Mouse (Mus musculus) spleen, adult 2 months (tissue): ENCODE data around the gene Adamts17.

Source experiments
- CTCF ChIP-seq: fragments of 200-500 bp; IDR thresholded peaks from 2 replicates; pipeline ENCODE4 v1.5.1; 2011; ENCODE audit warnings: mild to moderate bottlenecking, inconsistent platforms; ENCODE audit not compliant: insufficient read depth, insufficient read length, insufficient replicate concordance; ENCODE audit errors: extremely low read depth
- POLR2A ChIP-seq: fragments of 200-500 bp; IDR thresholded peaks from 2 replicates; pipeline ENCODE4 v1.6.1; 2011; ENCODE audit warnings: low read depth, low read length, inconsistent platforms

- TF ChIP-seq CTCF (no peak), POLR2A (no peak)
Measured at GRCm38 (mm10) chr7:67027696-67028095, 188.2 kb downstream of the Adamts17 start.
